Mouse (Mus musculus): Measurements from ENCODE around the gene Ptprm. TPM values are rescaled to one million over a fixed set of nuclear protein-coding genes. Genes with fewer than 3 reads are reported as not detected.

Gene Ptprm
- total and polyA plus RNA-seq, 3 experiments, result not detected

DNA sequence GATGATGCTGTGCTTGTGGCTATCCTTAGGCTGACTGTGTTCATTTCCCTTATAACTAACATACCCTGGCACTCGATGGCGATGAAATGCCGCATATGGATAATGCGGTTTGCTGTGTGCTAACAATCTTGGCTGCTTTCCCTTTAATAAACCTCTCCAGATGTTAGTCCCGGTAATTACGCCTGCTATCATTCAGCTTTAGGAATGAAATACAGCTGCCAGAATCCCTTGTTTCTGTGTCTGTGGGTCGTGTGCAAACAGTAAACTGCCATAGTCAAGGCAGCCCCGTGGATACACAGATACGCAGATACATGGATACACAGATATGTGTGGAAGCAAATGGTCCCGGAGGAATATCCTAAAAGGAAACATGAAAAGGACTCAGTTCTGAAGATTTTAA lies 116.8 kb downstream of the Ptprm start:
- Histone ChIP-seq H3K4me1 (ENCODE audit: control insufficient read depth in 1 of 2, insufficient read depth in 2 of 2, low read length in 2 of 2) (no peaks in the 10 kb centered on the region), H3K79me2 (ENCODE audit: control insufficient read depth, insufficient read depth, low read length, poor library complexity) (no peaks in the 10 kb centered on the region), H3K36me3 (ENCODE audit: control insufficient read depth in 1 of 2, insufficient read depth in 2 of 2, low read length in 2 of 2) (no peaks in the 10 kb centered on the region), H3K27me3 (ENCODE audit: control insufficient read depth in 1 of 2, insufficient read depth in 2 of 2, low read length in 2 of 2) (no peaks in the 10 kb centered on the region), H3K27ac (ENCODE audit: control insufficient read depth, low read depth, low read length) (no peak overlapping the region), H3K9me3 (replicated peaks; ENCODE audit: insufficient read depth, low read length) (no peaks in the 10 kb centered on the region), H3K4me3 (ENCODE audit: control insufficient read depth in 1 of 2, insufficient read depth in 1 of 2, low read depth in 2 of 2, low read length in 2 of 2) (no peak overlapping the region), H3K9ac (ENCODE audit: control insufficient read depth, low read depth, low read length, poor library complexity, severe bottlenecking) (no peak overlapping the region)
- TF ChIP-seq BHLHE40 (IDR thresholded peaks at IDR 0.05; ENCODE audit: borderline replicate concordance, low read depth, low read length), result no peak
- TF ChIP-seq MAFK (IDR thresholded peaks at IDR 0.05; ENCODE audit: borderline replicate concordance, low read depth, low read length), result no peak
- TF ChIP-seq JUND (IDR thresholded peaks at IDR 0.05; ENCODE audit: low read depth, low read length), result no peak
- no peak for TF ChIP-seq MYC (IDR thresholded peaks at IDR 0.05; ENCODE audit: low read depth, low read length)
- no peak for TF ChIP-seq MAZ (IDR thresholded peaks at IDR 0.05; ENCODE audit: low read depth, low read length)
- no peak for DNase-seq (ENCODE audit: low read depth, low spot score)

DNA sequence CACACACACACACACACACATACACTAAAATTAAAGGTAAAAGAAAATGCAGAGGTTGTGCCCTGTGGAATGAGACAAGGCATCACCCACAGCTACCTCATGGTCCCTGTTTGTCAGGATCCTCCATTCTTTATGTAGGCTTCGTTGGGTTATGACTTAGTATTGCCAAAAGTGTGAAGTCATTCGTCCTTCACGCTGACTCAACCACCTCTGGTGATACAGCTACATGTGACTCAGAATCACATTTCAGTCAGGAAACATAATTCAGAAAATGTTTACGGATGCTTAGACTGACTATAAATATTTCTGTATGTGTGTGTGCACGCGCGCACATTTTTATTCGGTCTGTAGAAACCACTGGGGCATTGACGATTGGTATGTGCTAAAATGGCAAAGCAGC lies 121.2 kb downstream of the Ptprm start:
- H3K9me3 ChIP-seq (replicated peaks; ENCODE audit: insufficient read depth, low read length), result no peaks in the 10 kb centered on the region

DNA sequence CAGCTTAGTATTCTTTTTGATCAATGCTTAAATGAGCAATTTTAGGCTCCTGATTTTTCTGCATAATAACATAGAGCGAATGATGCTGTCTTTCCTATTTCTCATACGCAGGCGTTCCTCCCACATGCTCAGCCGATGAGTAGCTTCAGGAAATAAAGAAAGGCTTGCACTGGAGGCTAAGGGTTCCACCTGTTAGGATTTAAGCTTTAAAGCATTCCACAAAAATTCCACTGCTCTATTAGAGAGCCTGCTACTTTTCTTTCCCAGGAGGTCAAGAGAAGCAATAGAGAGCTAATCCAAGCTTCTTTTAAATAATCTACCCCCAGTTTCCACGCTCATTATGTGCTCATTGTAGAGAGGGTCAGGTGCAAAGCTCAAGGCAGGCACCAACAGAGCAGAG lies 127.3 kb downstream of the Ptprm start:
- H3K36me3 ChIP-seq (ENCODE audit: control insufficient read depth in 1 of 2, insufficient read depth in 2 of 2, low read length in 2 of 2), result no peaks in the 10 kb centered on the region
- H3K4me3 ChIP-seq (ENCODE audit: control insufficient read depth in 1 of 2, insufficient read depth in 1 of 2, low read depth in 2 of 2, low read length in 2 of 2), result no peak overlapping the region
- TF ChIP-seq USF2 (IDR thresholded peaks at IDR 0.05; ENCODE audit: borderline replicate concordance in 1 of 2, insufficient read depth in 1 of 2, low read depth in 1 of 2, low read length in 2 of 2) (no peak), SMC3 (IDR thresholded peaks at IDR 0.05; ENCODE audit: low read depth, low read length) (no peak), TAL1 (IDR thresholded peaks at IDR 0.05; ENCODE audit: low read length) (no peak), MAFK (IDR thresholded peaks at IDR 0.05; ENCODE audit: borderline replicate concordance, low read depth, low read length) (no peak), MAX (IDR thresholded peaks at IDR 0.05; ENCODE audit: low read length) (no peak), MEF2A (IDR thresholded peaks at IDR 0.05; ENCODE audit: extremely low read depth, insufficient replicate concordance, low read depth, low read length, poor library complexity, severe bottlenecking) (no peak), GABPA (IDR thresholded peaks at IDR 0.05; ENCODE audit: low read depth, low read length) (no peak), POLR2AphosphoS2 (IDR thresholded peaks at IDR 0.05; ENCODE audit: low read length) (no peak), USF1 (IDR thresholded peaks at IDR 0.05; ENCODE audit: low read depth, low read length) (no peak), E2F4 (IDR thresholded peaks at IDR 0.05; ENCODE audit: borderline replicate concordance, low read depth, low read length) (no peak), ETS1 (IDR thresholded peaks at IDR 0.05; ENCODE audit: low read depth, low read length) (no peak), SIN3A (IDR thresholded peaks at IDR 0.05; ENCODE audit: low read length) (no peak)
- H3K9me3 ChIP-seq (replicated peaks; ENCODE audit: insufficient read depth, low read length), result no peaks in the 10 kb centered on the region
- H3K27ac ChIP-seq (ENCODE audit: control insufficient read depth, low read depth, low read length), result no peak overlapping the region
- H3K27me3 ChIP-seq (ENCODE audit: control insufficient read depth in 1 of 2, insufficient read depth in 2 of 2, low read length in 2 of 2), result no peaks in the 10 kb centered on the region
- H3K79me2 ChIP-seq (ENCODE audit: control insufficient read depth, insufficient read depth, low read length, poor library complexity), result no peaks in the 10 kb centered on the region
- DNase-seq (ENCODE audit: low read depth, low spot score), result no peak
- no peak overlapping the region for H3K9ac ChIP-seq (ENCODE audit: control insufficient read depth, low read depth, low read length, poor library complexity, severe bottlenecking)
- H3K4me1 ChIP-seq (ENCODE audit: control insufficient read depth in 1 of 2, insufficient read depth in 2 of 2, low read length in 2 of 2), result no peaks in the 10 kb centered on the region

More for the DNA sequence above, 121.2 kb downstream of the Ptprm start:
- Histone ChIP-seq H3K27me3 (ENCODE audit: control insufficient read depth in 1 of 2, insufficient read depth in 2 of 2, low read length in 2 of 2) (no peaks in the 10 kb centered on the region), H3K27ac (ENCODE audit: control insufficient read depth, low read depth, low read length) (no peak overlapping the region), H3K4me3 (ENCODE audit: control insufficient read depth in 1 of 2, insufficient read depth in 1 of 2, low read depth in 2 of 2, low read length in 2 of 2) (no peak overlapping the region), H3K4me1 (ENCODE audit: control insufficient read depth in 1 of 2, insufficient read depth in 2 of 2, low read length in 2 of 2) (no peaks in the 10 kb centered on the region), H3K79me2 (ENCODE audit: control insufficient read depth, insufficient read depth, low read length, poor library complexity) (no peaks in the 10 kb centered on the region), H3K36me3 (ENCODE audit: control insufficient read depth in 1 of 2, insufficient read depth in 2 of 2, low read length in 2 of 2) (no peaks in the 10 kb centered on the region), H3K9ac (ENCODE audit: control insufficient read depth, low read depth, low read length, poor library complexity, severe bottlenecking) (no peak overlapping the region)
- DNase-seq (ENCODE audit: low read depth, low spot score), result no peak
- TF ChIP-seq MXI1 (IDR thresholded peaks at IDR 0.05; ENCODE audit: low read depth, low read length) (no peak), POLR2A (IDR thresholded peaks at IDR 0.05; ENCODE audit: control insufficient read depth in 1 of 2, insufficient read depth in 1 of 2, low read depth in 1 of 2, low read length in 2 of 2, poor library complexity in 1 of 2) (no peak), UBTF (IDR thresholded peaks at IDR 0.05; ENCODE audit: borderline replicate concordance, insufficient read depth, low read depth, low read length) (no peak), GABPA (IDR thresholded peaks at IDR 0.05; ENCODE audit: low read depth, low read length) (no peak), ETS1 (IDR thresholded peaks at IDR 0.05; ENCODE audit: low read depth, low read length) (no peak), ZKSCAN1 (IDR thresholded peaks at IDR 0.05; ENCODE audit: low read depth, low read length) (no peak), E2F4 (IDR thresholded peaks at IDR 0.05; ENCODE audit: borderline replicate concordance, low read depth, low read length) (no peak), ZNF384 (IDR thresholded peaks at IDR 0.05; ENCODE audit: low read depth, low read length) (no peak), SMC3 (IDR thresholded peaks at IDR 0.05; ENCODE audit: low read depth, low read length) (no peak), EP300 (IDR thresholded peaks at IDR 0.05; ENCODE audit: low read depth in 1 of 2, low read length in 2 of 2) (no peak)
